Mouse (Mus musculus): ENCODE data around the gene Syne2. TPM values are rescaled to one million over a fixed set of nuclear protein-coding genes. Genes with fewer than 3 reads are reported as not detected.
A peak's percentile ranks its signal among the peaks of the same experiment; 100 is the strongest.
"Not testable (repeated sequence)": the region's sequence is repeated elsewhere in the genome, so short reads cannot be mapped to it uniquely, and the experiment has no call there.

The Syne2 gene
- 6.6 and 9.8 TPM in 2 replicates for polyA plus RNA-seq (2012; ENCODE audit: insufficient read depth, insufficient read length, missing spikeins)

- peak within 1 kb of the TSS; percentile 70 for H3K4me3 ChIP-seq (ENCODE audit: insufficient read depth, low read length)
- H3K27ac ChIP-seq (ENCODE audit: insufficient read depth, low read depth, low read length): no peak within 1 kb of the TSS
- H3K4me1 ChIP-seq (ENCODE audit: control insufficient read depth, insufficient read depth, low read length): no peaks in the 10 kb centered on the region
- TF ChIP-seq POLR2A (IDR thresholded peaks at IDR 0.05; ENCODE audit: borderline replicate concordance, low read depth, low read length) (no peak), CTCF (IDR thresholded peaks at IDR 0.05; ENCODE audit: low read depth, low read length) (no peak)
These were observed at the start of gene Syne2 for GRCm38 (mm10) chr12:75817959-75818452. Gene Syne2 (plus strand): TSS chr12:75818134.

DNA sequence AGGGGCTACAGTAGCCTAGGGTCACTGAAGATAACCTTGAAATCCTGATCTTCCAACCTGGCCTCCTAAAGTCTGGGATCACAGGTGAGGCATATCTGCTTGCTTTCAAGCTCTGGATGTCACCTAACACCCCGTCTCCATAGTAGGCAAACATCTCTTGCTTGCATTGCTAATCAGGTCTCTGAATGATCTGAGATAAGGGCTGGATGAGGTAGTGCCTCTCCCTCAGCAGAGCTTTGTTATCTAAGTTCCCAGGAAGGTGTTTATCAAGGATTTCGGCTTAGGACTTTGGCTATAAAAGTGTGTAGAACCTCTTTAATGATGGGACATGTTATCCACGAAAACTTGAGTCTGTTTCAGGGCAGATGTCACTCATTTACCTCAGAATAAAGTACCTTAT is 46.5 kb upstream of the Syne2 start:
- no peaks in the 10 kb centered on the region for H3K4me1 ChIP-seq (ENCODE audit: control insufficient read depth, insufficient read depth, low read length)
- TF ChIP-seq POLR2A (IDR thresholded peaks at IDR 0.05; ENCODE audit: borderline replicate concordance, low read depth, low read length): no peak
- TF ChIP-seq CTCF (IDR thresholded peaks at IDR 0.05; ENCODE audit: low read depth, low read length): no peak
- H3K4me3 ChIP-seq (ENCODE audit: insufficient read depth, low read length): no peak overlapping the region
- H3K27ac ChIP-seq (ENCODE audit: insufficient read depth, low read depth, low read length): no peak overlapping the region

DNA sequence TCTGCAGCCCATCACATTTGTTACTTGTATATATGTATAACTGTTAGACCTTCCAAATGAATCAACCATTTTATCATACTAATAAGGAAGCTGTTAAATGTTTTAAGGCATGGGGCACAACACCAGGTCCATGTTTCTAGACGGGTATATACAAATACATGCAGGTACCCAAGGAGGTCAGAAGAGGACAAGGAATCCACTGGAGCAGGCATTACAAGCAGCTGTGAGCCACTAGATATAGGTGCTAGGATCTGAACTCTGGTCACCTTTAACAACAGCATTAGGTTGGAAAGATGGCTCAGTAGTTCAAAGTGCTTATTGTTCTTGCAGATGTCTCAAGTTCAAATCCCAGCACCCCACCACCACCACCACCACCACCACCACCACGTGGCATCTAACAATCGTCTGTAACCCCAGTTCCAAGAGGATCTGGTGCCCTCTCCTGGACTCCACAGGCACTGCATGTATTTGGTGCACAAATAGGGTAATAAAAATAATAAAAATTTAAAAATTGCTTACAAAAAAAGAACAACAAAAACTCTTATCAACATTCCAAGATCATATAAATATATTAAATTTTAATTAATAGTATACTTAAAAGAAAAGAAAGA is 45.4 kb upstream of the Syne2 start:
- no peak overlapping the region for H3K4me3 ChIP-seq (ENCODE audit: insufficient read depth, low read length)
- no peaks in the 10 kb centered on the region for H3K4me1 ChIP-seq (ENCODE audit: control insufficient read depth, insufficient read depth, low read length)
- TF ChIP-seq CTCF (IDR thresholded peaks at IDR 0.05; ENCODE audit: low read depth, low read length) (peak; percentile 80), POLR2A (IDR thresholded peaks at IDR 0.05; ENCODE audit: borderline replicate concordance, low read depth, low read length) (no peak)
- H3K27ac ChIP-seq (ENCODE audit: insufficient read depth, low read depth, low read length): no peak overlapping the region

DNA sequence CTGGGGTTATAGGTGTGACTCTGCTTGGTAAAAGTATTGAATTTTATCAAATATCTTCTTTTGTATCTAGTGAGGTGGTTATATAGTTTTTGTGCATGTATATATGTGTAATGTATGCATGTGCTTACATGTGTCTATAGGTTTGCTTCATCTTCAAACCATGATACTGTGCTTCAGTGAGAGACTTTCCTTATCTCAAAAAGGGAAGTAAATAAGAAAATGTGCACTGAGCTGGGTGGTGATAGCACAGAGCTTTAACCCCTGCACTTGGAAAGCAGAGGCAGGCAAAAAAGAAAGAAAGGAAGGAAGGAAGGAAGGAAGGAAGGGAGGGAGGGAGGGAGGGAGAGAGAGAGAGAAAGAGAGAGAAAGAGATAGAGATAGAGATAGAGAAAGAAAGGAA is 36.5 kb upstream of the Syne2 start:
- H3K27ac ChIP-seq (ENCODE audit: insufficient read depth, low read depth, low read length): no peak overlapping the region
- H3K4me1 ChIP-seq (ENCODE audit: control insufficient read depth, insufficient read depth, low read length): no peaks in the 10 kb centered on the region
- no peak for TF ChIP-seq CTCF (IDR thresholded peaks at IDR 0.05; ENCODE audit: low read depth, low read length)
- TF ChIP-seq POLR2A (IDR thresholded peaks at IDR 0.05; ENCODE audit: borderline replicate concordance, low read depth, low read length): no peak
- no peak overlapping the region for H3K4me3 ChIP-seq (ENCODE audit: insufficient read depth, low read length)

- H3K4me1 ChIP-seq (ENCODE audit: control insufficient read depth, insufficient read depth, low read length): no peaks in the 10 kb centered on the region
- no peak for TF ChIP-seq CTCF (IDR thresholded peaks at IDR 0.05; ENCODE audit: low read depth, low read length)
- no peak for TF ChIP-seq POLR2A (IDR thresholded peaks at IDR 0.05; ENCODE audit: borderline replicate concordance, low read depth, low read length)
- no peak overlapping the region for H3K27ac ChIP-seq (ENCODE audit: insufficient read depth, low read depth, low read length)
- H3K4me3 ChIP-seq (ENCODE audit: insufficient read depth, low read length): no peak overlapping the region
These were observed 35.9 kb upstream of the Syne2 start for GRCm38 (mm10) chr12:75781995-75782394.

DNA sequence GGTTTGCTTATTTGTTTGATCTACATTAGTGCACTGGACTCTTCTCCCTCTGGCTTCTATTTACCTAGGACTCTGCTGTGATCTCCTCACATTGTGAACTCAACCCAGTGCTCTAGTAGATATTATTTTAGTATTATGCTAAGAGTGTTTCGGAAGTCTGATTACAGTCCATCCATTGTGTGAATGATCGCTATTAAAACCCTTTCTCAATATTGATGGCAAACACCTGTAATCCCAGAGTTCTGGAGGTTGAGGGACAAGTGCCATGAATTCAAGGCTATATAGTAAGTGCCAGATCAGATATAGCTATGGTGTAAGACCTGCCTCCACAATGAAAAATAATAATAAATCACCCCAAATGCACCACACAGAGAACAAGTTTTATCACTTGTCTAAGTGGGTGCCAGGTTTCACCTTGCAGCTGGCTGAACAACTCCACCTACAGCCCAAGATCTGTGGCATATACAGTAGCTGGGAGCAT is 33.6 kb upstream of the Syne2 start:
- no peak overlapping the region for H3K4me3 ChIP-seq (ENCODE audit: insufficient read depth, low read length)
- TF ChIP-seq CTCF (IDR thresholded peaks at IDR 0.05; ENCODE audit: low read depth, low read length) (no peak), POLR2A (IDR thresholded peaks at IDR 0.05; ENCODE audit: borderline replicate concordance, low read depth, low read length) (no peak)
- no peaks in the 10 kb centered on the region for H3K4me1 ChIP-seq (ENCODE audit: control insufficient read depth, insufficient read depth, low read length)
- H3K27ac ChIP-seq (ENCODE audit: insufficient read depth, low read depth, low read length): no peak overlapping the region

GRCm38 (mm10) chr12:75786681-75787080 is 31.3 kb upstream of the Syne2 start:
- H3K27ac ChIP-seq (ENCODE audit: insufficient read depth, low read depth, low read length); H3K4me3 ChIP-seq (ENCODE audit: insufficient read depth, low read length): not testable (repeated sequence)

GRCm38 (mm10) chr12:75789451-75789850 is 28.5 kb upstream of the Syne2 start:
- TF ChIP-seq CTCF (IDR thresholded peaks at IDR 0.05; ENCODE audit: low read depth, low read length): no peak
- TF ChIP-seq POLR2A (IDR thresholded peaks at IDR 0.05; ENCODE audit: borderline replicate concordance, low read depth, low read length): no peak
- no peaks in the 10 kb centered on the region for H3K4me1 ChIP-seq (ENCODE audit: control insufficient read depth, insufficient read depth, low read length)
- no peak overlapping the region for H3K4me3 ChIP-seq (ENCODE audit: insufficient read depth, low read length)
- no peak overlapping the region for H3K27ac ChIP-seq (ENCODE audit: insufficient read depth, low read depth, low read length)

More at GRCm38 (mm10) chr12:75786681-75787080, 31.3 kb upstream of the Syne2 start:
- H3K4me1 ChIP-seq (ENCODE audit: control insufficient read depth, insufficient read depth, low read length): not testable (repeated sequence)

DNA sequence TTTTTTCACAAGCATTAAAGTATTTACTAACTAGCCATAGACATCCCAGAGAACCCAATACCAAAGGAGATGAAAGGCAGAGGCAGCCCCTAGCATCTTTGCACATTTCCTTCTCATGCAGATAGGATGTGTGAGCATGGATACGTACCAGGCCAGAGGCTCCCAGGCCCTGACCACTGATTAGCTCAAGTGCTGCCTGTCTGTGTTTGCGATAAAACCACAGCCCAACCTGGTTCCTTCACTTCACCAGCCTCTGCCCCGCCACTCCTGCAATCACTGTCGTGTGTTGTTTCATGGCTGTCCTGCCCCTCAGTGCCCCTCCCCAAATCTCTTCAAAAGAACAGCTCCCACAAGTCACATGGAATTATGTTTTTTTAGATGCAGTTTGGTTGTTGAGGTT is 23.4 kb upstream of the Syne2 start:
- no peaks in the 10 kb centered on the region for H3K4me1 ChIP-seq (ENCODE audit: control insufficient read depth, insufficient read depth, low read length)
- no peak for TF ChIP-seq CTCF (IDR thresholded peaks at IDR 0.05; ENCODE audit: low read depth, low read length)
- TF ChIP-seq POLR2A (IDR thresholded peaks at IDR 0.05; ENCODE audit: borderline replicate concordance, low read depth, low read length): no peak
- no peak overlapping the region for H3K4me3 ChIP-seq (ENCODE audit: insufficient read depth, low read length)
- no peak overlapping the region for H3K27ac ChIP-seq (ENCODE audit: insufficient read depth, low read depth, low read length)

GRCm38 (mm10) chr12:75796510-75796909 is 21.4 kb upstream of the Syne2 start:
- Histone ChIP-seq H3K4me3 (ENCODE audit: insufficient read depth, low read length) (no peak overlapping the region), H3K27ac (ENCODE audit: insufficient read depth, low read depth, low read length) (no peak overlapping the region), H3K4me1 (ENCODE audit: control insufficient read depth, insufficient read depth, low read length) (no peaks in the 10 kb centered on the region)
- no peak for TF ChIP-seq CTCF (IDR thresholded peaks at IDR 0.05; ENCODE audit: low read depth, low read length)
- TF ChIP-seq POLR2A (IDR thresholded peaks at IDR 0.05; ENCODE audit: borderline replicate concordance, low read depth, low read length): no peak
